Mouse (Mus musculus) gastrocnemius, postnatal 4 days (tissue): ENCODE measurements around the gene Alg5. TPM values are rescaled to one million over a fixed set of nuclear protein-coding genes. Genes with fewer than 3 reads are reported as not detected.
"Not testable (repeated sequence)": the region's sequence is repeated elsewhere in the genome, so short reads cannot be mapped to it uniquely, and the experiment has no call there.

Experiments used
- DNase-seq, 2 experiments: peaks; one replicate each; pipeline ENCODE4 v3.0.0; 2021 to 2022; ENCODE audit warnings: low spot score in 2 of 2, mixed read lengths in 2 of 2
- total RNA-seq, 2 experiments: library from RNA; stranded (reverse); gene quantifications; 2 replicates each; pipeline ENCODE4 v1.2.3; 2021

Gene Alg5
- total RNA-seq, 2 experiments from 2014 or later: 22.8 to 24.7 TPM

- peak in 1 of 2 experiments; percentile 19 for DNase-seq
These were observed 975 bp downstream of the Alg5 start for GRCm38 (mm10) chr3:54736101-54736927.

- no peak for DNase-seq
These were observed 2.0 kb downstream of the Alg5 start for GRCm38 (mm10) chr3:54737317-54737716.

- DNase-seq: no peak
These were observed 6.6 kb downstream of the Alg5 start for GRCm38 (mm10) chr3:54741965-54742364.

- DNase-seq: no peak
These were observed 10.5 kb downstream of the Alg5 start for GRCm38 (mm10) chr3:54745799-54746198.

GRCm38 (mm10) chr3:54753411-54753810 lies 18.1 kb downstream of the Alg5 start:
- DNase-seq: no peak

- peak; percentile 41 to 56 for DNase-seq
These were observed 20.1 kb downstream of the Alg5 start, which contains the start of gene Smad9 for GRCm38 (mm10) chr3:54755145-54756041. Gene Smad9 (plus strand): TSS chr3:54755582.

GRCm38 (mm10) chr3:54756058-54756457 lies 20.7 kb downstream of the Alg5 start:
- no peak for DNase-seq

- DNase-seq: no peak
These were observed 22.1 kb downstream of the Alg5 start for GRCm38 (mm10) chr3:54757446-54757845.

- DNase-seq: no peak
These were observed 23.9 kb downstream of the Alg5 start for GRCm38 (mm10) chr3:54759211-54759610.

- no peak for DNase-seq
These were observed 25.2 kb downstream of the Alg5 start for GRCm38 (mm10) chr3:54760321-54761115.

GRCm38 (mm10) chr3:54761258-54761657 lies 25.9 kb downstream of the Alg5 start:
- DNase-seq: no peak

- DNase-seq: peak in 1 of 2 experiments; percentile 14
These were observed 29.1 kb downstream of the Alg5 start for GRCm38 (mm10) chr3:54764418-54764817.

GRCm38 (mm10) chr3:54765521-54765920 lies 30.2 kb downstream of the Alg5 start:
- not testable (repeated sequence) for DNase-seq

GRCm38 (mm10) chr3:54766034-54766433 lies 30.7 kb downstream of the Alg5 start:
- DNase-seq: no peak

GRCm38 (mm10) chr3:54766811-54767210 lies 31.5 kb downstream of the Alg5 start:
- DNase-seq: no peak

- no peak for DNase-seq
These were observed 33.3 kb downstream of the Alg5 start for GRCm38 (mm10) chr3:54768592-54768991.

- DNase-seq: no peak
These were observed 34.3 kb downstream of the Alg5 start for GRCm38 (mm10) chr3:54769349-54770275.

- DNase-seq: no peak
These were observed 38.3 kb downstream of the Alg5 start for GRCm38 (mm10) chr3:54773613-54774012.

GRCm38 (mm10) chr3:54775989-54776631 lies 40.8 kb downstream of the Alg5 start:
- DNase-seq: no peak
